Mouse (Mus musculus) C2C12 (cell line): ENCODE measurements around the gene Inpp5a. TPM values are rescaled to one million over a fixed set of nuclear protein-coding genes. Genes with fewer than 3 reads are reported as not detected.

Experiments used
- H3K27me3 ChIP-seq: one replicate; pipeline ENCODE4 v1.6.1; 2011; ENCODE audit not compliant: control insufficient read depth, insufficient read depth, insufficient read length
- H3K36me3 ChIP-seq: one replicate; pipeline ENCODE4 v1.6.1; 2011; ENCODE audit not compliant: control insufficient read depth, insufficient read depth
- H3K4me3 ChIP-seq: one replicate; pipeline ENCODE4 v1.5.1; 2011; ENCODE audit warnings: mild to moderate bottlenecking, control low read depth; ENCODE audit not compliant: poor library complexity, insufficient read depth, severe bottlenecking
- H3K79me2 ChIP-seq: one replicate; pipeline ENCODE4 v1.6.1; 2011; ENCODE audit not compliant: control insufficient read depth, insufficient read depth
- H3K79me3 ChIP-seq: one replicate; pipeline ENCODE4 v1.6.1; 2011; ENCODE audit warnings: low read depth, control low read depth
- H3ac ChIP-seq: one replicate; pipeline ENCODE3; 2011; ENCODE audit warnings: low read depth; ENCODE audit not compliant: control insufficient read depth, insufficient read length
- CEBPB ChIP-seq: IDR thresholded peaks from one replicate; pipeline ENCODE4 v1.6.1; 2011; ENCODE audit warnings: low read depth, mild to moderate bottlenecking, control low read depth, moderate library complexity
- CTCF ChIP-seq: IDR thresholded peaks from one replicate; pipeline ENCODE4 v1.5.1; 2011; ENCODE audit not compliant: control insufficient read depth, insufficient read depth, insufficient read length
- FOSL1 ChIP-seq: IDR thresholded peaks from one replicate; pipeline ENCODE4 v1.8.0; 2011; ENCODE audit warnings: mild to moderate bottlenecking, low read length; ENCODE audit not compliant: poor library complexity, insufficient read depth, severe bottlenecking
- MAX ChIP-seq: IDR thresholded peaks from one replicate; pipeline ENCODE4 v1.6.1; 2011; ENCODE audit warnings: mild to moderate bottlenecking, control low read depth
- MYOD1 ChIP-seq: IDR thresholded peaks from one replicate; pipeline ENCODE4 v1.6.1; 2011; ENCODE audit warnings: low read depth; ENCODE audit not compliant: control insufficient read depth, insufficient read length
- MYOG ChIP-seq: IDR thresholded peaks from one replicate; pipeline ENCODE4 v1.6.1; 2011; ENCODE audit not compliant: control insufficient read depth, insufficient read length; ENCODE audit errors: extremely low read depth
- USF1 ChIP-seq: IDR thresholded peaks from one replicate; pipeline ENCODE4 v1.6.1; 2011; ENCODE audit warnings: low read depth, mild to moderate bottlenecking, control low read depth, moderate library complexity
- polyA plus RNA-seq: library from polyadenylated mRNA; unstranded; fragments of >200 nt; fragmentation: generic; extraction: Trizol; gene quantifications from one replicate; pipeline ENCODE4 v1.2.1, GENCODE M21; 2012; ENCODE audit warnings: missing spikeins

Inpp5a gene
- polyA plus RNA-seq, 1 experiment = 22.7 TPM

DNA sequence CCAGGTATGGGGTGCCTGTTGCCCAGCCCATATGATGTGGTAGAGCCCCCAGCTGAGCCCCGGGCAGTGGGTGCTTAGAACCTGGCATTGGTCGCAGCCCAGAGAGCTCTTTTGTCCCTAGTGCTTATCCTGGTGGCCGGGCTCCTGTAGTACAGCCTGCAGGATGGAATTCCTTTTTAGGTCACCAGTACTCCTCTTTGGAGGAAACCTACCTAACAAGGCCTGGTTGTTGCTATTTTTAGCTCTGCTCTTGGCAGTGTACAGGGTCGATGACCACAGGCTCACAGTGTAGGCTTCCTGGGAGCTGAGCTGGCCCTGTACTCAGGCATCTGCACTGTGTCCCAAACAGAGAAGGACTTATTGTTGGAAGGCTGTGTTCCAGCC is 79.0 kb downstream of the Inpp5a start:
- TF ChIP-seq MAX (no peak), MYOG (no peak), CTCF (no peak), USF1 (no peak), CEBPB (no peak), MYOD1 (no peak), FOSL1 (no peak)
- H3K36me3 ChIP-seq = no peaks in the 10 kb centered on the region

DNA sequence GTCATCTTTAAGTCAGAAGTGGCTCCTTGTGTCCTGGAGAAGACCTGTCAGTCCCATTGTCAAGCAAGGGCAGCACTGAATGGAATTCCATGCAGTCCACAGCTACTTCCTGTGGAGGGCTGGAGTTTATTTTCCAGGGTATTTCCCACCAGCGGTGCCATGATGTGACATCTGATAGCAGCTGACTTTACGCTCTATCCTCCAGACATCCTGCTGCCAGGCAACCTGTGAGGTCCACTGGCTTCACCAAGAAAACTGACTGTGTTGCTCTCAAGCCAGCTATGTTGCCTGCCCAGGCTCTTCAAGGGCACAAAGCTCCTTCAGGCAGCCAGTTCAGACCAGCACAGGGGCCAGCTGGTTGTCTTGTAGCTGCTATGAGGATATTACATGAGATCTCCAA is 79.5 kb downstream of the Inpp5a start:
- no peaks in the 10 kb centered on the region for H3K79me3 ChIP-seq
- TF ChIP-seq USF1 = no peak
- peak; percentile 23 for TF ChIP-seq MYOD1
- no peaks in the 10 kb centered on the region for H3K36me3 ChIP-seq
- H3K27me3 ChIP-seq = no peaks in the 10 kb centered on the region
- no peak overlapping the region for H3ac ChIP-seq
- no peaks in the 10 kb centered on the region for H3K79me2 ChIP-seq
- no peak overlapping the region for H3K4me3 ChIP-seq

More for the DNA sequence above, 79.0 kb downstream of the Inpp5a start:
- H3ac ChIP-seq = no peak overlapping the region
- no peak overlapping the region for H3K4me3 ChIP-seq
- H3K27me3 ChIP-seq = no peaks in the 10 kb centered on the region
- no peaks in the 10 kb centered on the region for H3K79me3 ChIP-seq
- H3K79me2 ChIP-seq = no peaks in the 10 kb centered on the region

DNA sequence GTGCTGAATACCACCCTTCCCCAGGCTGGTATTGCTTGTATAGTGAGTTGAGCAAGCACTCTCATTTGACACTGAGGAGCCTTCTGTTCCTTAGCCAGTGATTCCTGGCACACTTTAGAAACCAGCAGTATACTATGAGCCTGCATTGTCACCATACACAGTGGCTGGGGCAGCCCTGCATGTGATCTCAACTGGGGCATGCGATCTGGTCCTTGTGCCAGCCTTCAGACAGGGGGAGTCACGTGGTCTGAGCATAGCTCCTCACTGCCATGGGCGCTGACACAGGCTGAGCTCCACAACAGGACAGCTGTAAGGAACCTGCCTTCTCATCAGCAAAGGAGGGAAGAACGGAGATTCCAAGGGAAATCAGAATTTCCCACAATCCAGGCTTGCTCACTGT is 80.5 kb downstream of the Inpp5a start:
- Histone ChIP-seq H3K79me2 (no peaks in the 10 kb centered on the region), H3K36me3 (no peaks in the 10 kb centered on the region), H3ac (no peak overlapping the region), H3K4me3 (no peak overlapping the region), H3K79me3 (no peaks in the 10 kb centered on the region), H3K27me3 (no peaks in the 10 kb centered on the region)
- TF ChIP-seq USF1 = no peak
- no peak for TF ChIP-seq FOSL1
- TF ChIP-seq MYOG = no peak
- no peak for TF ChIP-seq MAX
- no peak for TF ChIP-seq CTCF
- no peak for TF ChIP-seq CEBPB

DNA sequence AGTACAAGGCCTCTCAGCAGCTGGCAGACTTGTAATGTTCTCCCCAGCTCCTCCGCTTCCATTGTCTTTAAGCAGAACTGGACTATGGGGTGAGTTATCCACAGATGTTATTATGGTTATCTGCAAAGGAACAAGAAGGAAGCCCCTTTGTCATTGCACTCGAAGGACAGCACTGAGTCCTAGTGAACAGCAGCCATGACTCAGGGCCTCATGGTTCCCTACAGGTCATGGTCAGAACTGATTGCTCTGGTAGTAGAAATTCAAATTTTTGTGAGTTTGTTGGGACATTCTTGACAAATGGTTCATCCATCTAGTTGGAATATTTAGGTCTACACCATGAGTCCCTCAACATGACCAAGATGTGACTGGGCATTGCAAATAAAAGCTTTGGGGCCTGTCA is 81.6 kb downstream of the Inpp5a start:
- no peak for TF ChIP-seq MYOG
- no peak for TF ChIP-seq USF1
- no peak for TF ChIP-seq MYOD1
- no peak for TF ChIP-seq MAX
- TF ChIP-seq CEBPB = no peak
- TF ChIP-seq FOSL1 = no peak
- no peak for TF ChIP-seq CTCF
- H3K36me3 ChIP-seq = no peaks in the 10 kb centered on the region
- H3ac ChIP-seq = no peak overlapping the region
- no peaks in the 10 kb centered on the region for H3K27me3 ChIP-seq
- H3K4me3 ChIP-seq = no peak overlapping the region
- H3K79me2 ChIP-seq = no peaks in the 10 kb centered on the region
- H3K79me3 ChIP-seq = no peaks in the 10 kb centered on the region

DNA sequence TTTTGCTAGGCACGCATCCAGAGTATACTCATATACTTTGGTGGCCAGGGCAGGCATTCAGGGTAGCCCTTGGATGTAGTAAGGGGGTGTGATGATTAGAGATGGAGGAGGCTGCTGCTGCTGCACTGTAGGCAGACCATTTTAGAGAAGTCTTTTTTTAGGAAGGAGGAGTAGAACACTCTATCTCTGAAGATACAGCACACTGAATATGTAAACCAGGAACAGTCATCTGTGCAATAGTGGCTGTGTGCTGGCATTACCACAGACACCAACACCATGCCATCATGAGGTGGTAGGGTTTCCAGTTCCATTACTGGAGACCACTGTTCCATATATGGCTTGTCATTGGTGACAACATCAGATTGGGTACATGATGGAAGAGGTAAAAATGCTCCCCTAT is 83.1 kb downstream of the Inpp5a start:
- TF ChIP-seq MAX (no peak), CEBPB (no peak), USF1 (no peak)
- Histone ChIP-seq H3K36me3 (no peaks in the 10 kb centered on the region), H3ac (no peak overlapping the region), H3K4me3 (no peak overlapping the region), H3K27me3 (no peaks in the 10 kb centered on the region), H3K79me2 (no peaks in the 10 kb centered on the region), H3K79me3 (no peaks in the 10 kb centered on the region)

DNA sequence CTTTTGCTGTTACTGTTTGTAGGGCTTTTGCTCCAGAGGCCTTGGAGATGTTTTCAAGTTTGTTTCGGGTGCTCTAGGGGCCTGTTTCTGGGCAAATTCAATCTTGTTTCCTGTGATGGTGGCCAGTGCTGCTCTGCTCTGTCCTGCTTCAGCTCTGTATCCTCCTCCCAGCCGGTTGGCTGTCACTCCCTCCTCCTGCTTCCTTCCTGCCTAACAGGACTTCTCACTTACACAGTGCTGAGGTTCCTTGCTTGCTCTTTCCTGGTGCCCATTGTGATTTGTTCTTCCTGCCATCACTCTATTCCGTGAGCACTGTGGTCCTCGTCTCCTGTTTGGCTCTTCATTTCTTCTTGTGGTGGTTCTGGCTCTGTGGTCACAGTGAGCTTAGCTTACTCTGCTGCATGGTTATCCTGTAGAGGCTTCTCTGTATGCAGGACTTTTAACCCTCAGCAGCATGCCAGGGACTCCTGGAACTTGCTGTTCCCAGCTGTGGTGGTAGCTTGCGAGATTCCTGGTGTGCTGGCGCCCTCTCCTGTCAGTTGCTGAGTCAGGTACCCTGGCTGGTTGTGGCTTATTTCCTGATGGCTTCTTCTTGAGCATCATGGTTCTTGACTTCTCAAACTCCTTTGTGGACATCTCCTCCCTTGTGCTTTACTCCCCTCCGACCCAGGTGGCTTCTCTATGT is 84.1 kb downstream of the Inpp5a start:
- peak; percentile 92 for TF ChIP-seq CTCF
- no peak for TF ChIP-seq MAX
- no peaks in the 10 kb centered on the region for H3K79me2 ChIP-seq
- no peaks in the 10 kb centered on the region for H3K79me3 ChIP-seq
- H3K36me3 ChIP-seq = no peaks in the 10 kb centered on the region
- no peaks in the 10 kb centered on the region for H3K27me3 ChIP-seq
- no peak overlapping the region for H3ac ChIP-seq
- H3K4me3 ChIP-seq = no peak overlapping the region
